Comparison of ENCODE assay signal across 10 mouse cellular contexts in the genomic region with DNA sequence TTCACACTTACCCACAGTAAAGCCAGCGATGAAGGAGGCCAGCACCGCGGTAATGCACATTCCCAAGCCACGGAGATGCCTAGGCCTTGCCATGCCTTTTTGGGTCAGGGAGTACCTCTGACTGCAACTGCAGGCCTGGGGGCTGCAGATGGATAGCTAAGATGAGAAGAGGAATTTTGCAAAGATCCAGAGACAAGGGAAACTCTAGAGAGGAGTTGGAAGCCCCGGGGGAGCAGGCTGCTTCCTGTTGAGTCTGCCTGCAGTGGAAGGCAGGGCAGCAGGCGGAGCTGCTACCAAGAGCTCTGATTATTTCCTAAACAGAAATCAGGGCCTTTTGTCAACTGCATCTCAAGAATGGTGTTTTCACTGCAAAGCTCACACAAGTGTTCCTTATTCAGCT. TPM values are rescaled to one million over a fixed set of nuclear protein-coding genes. Genes with fewer than 3 reads are reported as not detected.
DNase-seq lines count a peak whose midpoint lies in the region; ATAC-seq and TF ChIP-seq lines count a peak whose summit lies in the region.
"Had no signal": no experiment of that assay in that cellular context is flagged by ENCODE, and none has a peak within 500 bp of the region (broad histone marks: within the 10 kb centered on the region; RNA-seq: fewer than 3 reads in every experiment).

No protein-coding gene starts in this region.

- H3K4me2 ChIP-seq in intestine, embryonic 14.5 days (ENCODE audit: low read length) = peak overlapping the region; percentile 13; the same call in 1 of the 2 replicates
- no peak overlapping the region for H3K4me2 ChIP-seq in intestine, postnatal 0 days (replicated peaks; ENCODE audit: low read depth)
- peak overlapping the region; percentile 17; the same call in 1 of the 2 replicates for H3K4me2 ChIP-seq in midbrain, embryonic 16.5 days (ENCODE audit: low read length)

- no peak for TF ChIP-seq CTCF in intestine, postnatal 0 days (IDR thresholded peaks at IDR 0.05; ENCODE audit: low read depth)

- H3K9me3 ChIP-seq in intestine, embryonic 14.5 days (ENCODE audit: control insufficient read depth, low read length) = no peaks in the 10 kb centered on the region
- H3K9me3 ChIP-seq in intestine, postnatal 0 days (ENCODE audit: control insufficient read depth) = no peaks in the 10 kb centered on the region
- no peaks in the 10 kb centered on the region for H3K9me3 ChIP-seq in embryonic facial prominence, embryonic 10.5 days
- H3K9me3 ChIP-seq in midbrain, embryonic 16.5 days (replicated peaks; ENCODE audit: control insufficient read depth, low read length, poor library complexity, severe bottlenecking) = no peaks in the 10 kb centered on the region

- ATAC-seq in intestine, embryonic 14.5 days (replicated peaks; ENCODE audit: low FRiP score, low TSS enrichment, low read depth) = no peak
- no peak for ATAC-seq in intestine, postnatal 0 days
- no peak for ATAC-seq in midbrain, embryonic 16.5 days

- no peak overlapping the region for H3K4me3 ChIP-seq in intestine, embryonic 14.5 days (ENCODE audit: low read depth, low read length)
- H3K4me3 ChIP-seq in intestine, postnatal 0 days (ENCODE audit: low read depth, low read length) = no peak overlapping the region
- H3K4me3 ChIP-seq in embryonic facial prominence, embryonic 10.5 days = peak overlapping the region; percentile 38
- H3K4me3 ChIP-seq in midbrain, embryonic 16.5 days (ENCODE audit: low read depth, low read length) = no peak overlapping the region

- WGBS in intestine, embryonic 14.5 days = 22% methylated on average over 6 of the region's 6 CpGs
- WGBS in intestine, postnatal 0 days = 29% methylated on average over 6 of the region's 6 CpGs
- 26% methylated on average over 6 of the region's 6 CpGs for WGBS in embryonic facial prominence, embryonic 10.5 days
- WGBS in midbrain, embryonic 16.5 days = 32% methylated on average over 6 of the region's 6 CpGs

- H3K4me1 ChIP-seq in intestine, embryonic 14.5 days (replicated peaks; ENCODE audit: control insufficient read depth, insufficient read depth, low read length) = no peaks in the 10 kb centered on the region
- H3K4me1 ChIP-seq in intestine, postnatal 0 days (replicated peaks; ENCODE audit: control insufficient read depth, insufficient read depth, low read length) = no peaks in the 10 kb centered on the region
- peaks cover 8% of the 10 kb centered on the region for H3K4me1 ChIP-seq in embryonic facial prominence, embryonic 10.5 days
- no peaks in the 10 kb centered on the region for H3K4me1 ChIP-seq in midbrain, embryonic 16.5 days (ENCODE audit: control insufficient read depth, insufficient read depth, low read length)

- no peak overlapping the region for H3K9ac ChIP-seq in intestine, embryonic 14.5 days (ENCODE audit: low read length)
- H3K9ac ChIP-seq in intestine, postnatal 0 days (ENCODE audit: low read depth, low read length) = no peak overlapping the region
- H3K9ac ChIP-seq in midbrain, embryonic 16.5 days (ENCODE audit: low read depth, low read length) = no peak overlapping the region

- H3K27ac ChIP-seq in intestine, embryonic 14.5 days (ENCODE audit: low read depth) = no peak overlapping the region
- no peak overlapping the region for H3K27ac ChIP-seq in intestine, postnatal 0 days (ENCODE audit: low read depth, low read length)
- H3K27ac ChIP-seq in embryonic facial prominence, embryonic 10.5 days (replicated peaks) = peak overlapping the region; percentile 65
- H3K27ac ChIP-seq in midbrain, embryonic 16.5 days (ENCODE audit: low read length) = no peak overlapping the region

- no peaks in the 10 kb centered on the region for H3K36me3 ChIP-seq in intestine, embryonic 14.5 days (ENCODE audit: control insufficient read depth, insufficient read depth, low read length)
- no peaks in the 10 kb centered on the region for H3K36me3 ChIP-seq in intestine, postnatal 0 days (ENCODE audit: control insufficient read depth, insufficient read depth)
- no peaks in the 10 kb centered on the region for H3K36me3 ChIP-seq in embryonic facial prominence, embryonic 10.5 days (replicated peaks)
- no peaks in the 10 kb centered on the region for H3K36me3 ChIP-seq in midbrain, embryonic 16.5 days (ENCODE audit: control insufficient read depth, insufficient read depth, low read length)

- intact Hi-C loops in heart, postnatal 14 days (cut with DNase I) = no loop called here

- DNase-seq in intestine, embryonic 14.5 days (ENCODE audit: low spot score) = no peak
- peak; percentile 31 for DNase-seq in embryonic facial prominence, embryonic 10.5 days (ENCODE audit: low spot score)
- peak; percentile 34 to 47 for DNase-seq in heart, postnatal 14 days
- DNase-seq in thymus, postnatal 36 days = no peak
- DNase-seq in B cell, adult 2 months = no peak
- DNase-seq in right cerebral cortex, postnatal 25 days = no peak

- H3K27me3 ChIP-seq in intestine, embryonic 14.5 days (replicated peaks; ENCODE audit: control insufficient read depth, insufficient read depth, low read length) = no peaks in the 10 kb centered on the region
- H3K27me3 ChIP-seq in intestine, postnatal 0 days (replicated peaks; ENCODE audit: control insufficient read depth, insufficient read depth, low read length) = no peaks in the 10 kb centered on the region
- no peaks in the 10 kb centered on the region for H3K27me3 ChIP-seq in embryonic facial prominence, embryonic 10.5 days (replicated peaks; ENCODE audit: low read depth, poor library complexity, severe bottlenecking)
- no peaks in the 10 kb centered on the region for H3K27me3 ChIP-seq in midbrain, embryonic 16.5 days (ENCODE audit: control insufficient read depth, insufficient read depth, low read depth, low read length)
- H3K27me3 ChIP-seq: CH12.LX had no signal

RNA-seq across cellular contexts. Expression of a gene that starts 17.0 kb away (rescaled TPM):
- polyA plus RNA-seq in intestine, embryonic 14.5 days (2014; fragmentation: Nextera tagmentation; extraction: Ambion mirVana) = 4.3 TPM in 2 replicates
- 1.1 TPM in 2 replicates for polyA plus RNA-seq in intestine, postnatal 0 days (2015; fragmentation: Nextera tagmentation; extraction: Ambion mirVana)
- polyA plus RNA-seq in embryonic facial prominence, embryonic 10.5 days (2016; fragmentation: Nextera tagmentation; extraction: Ambion mirVana) = 1.5 and 1.6 TPM in 2 replicates
- total RNA-seq in heart, postnatal 14 days (2021) = 10 to 100 TPM; 14.9 to 15.3 TPM
- 2.0 and 2.4 TPM in 2 replicates for polyA plus RNA-seq in midbrain, embryonic 16.5 days (2015; fragmentation: Nextera tagmentation; extraction: Ambion mirVana)

RNA-seq across cellular contexts. Expression of a gene that starts 18.4 kb away (rescaled TPM):
- not detected in 2 replicates for polyA plus RNA-seq in intestine, embryonic 14.5 days (2014; fragmentation: Nextera tagmentation; extraction: Ambion mirVana)
- polyA plus RNA-seq in intestine, postnatal 0 days (2015; fragmentation: Nextera tagmentation; extraction: Ambion mirVana) = not detected in 2 replicates
- not detected in 2 replicates for polyA plus RNA-seq in embryonic facial prominence, embryonic 10.5 days (2016; fragmentation: Nextera tagmentation; extraction: Ambion mirVana)
- total RNA-seq in heart, postnatal 14 days (2021) = not detected
- polyA plus RNA-seq in midbrain, embryonic 16.5 days (2015; fragmentation: Nextera tagmentation; extraction: Ambion mirVana) = not detected in 2 replicates
- total RNA-seq: CH12.LX; liver, adult 2 months had no signal
- polyA plus RNA-seq: liver, adult 2 months had no signal

RNA-seq across cellular contexts. Expression of a gene that starts 44.7 kb away (rescaled TPM):
- not detected in 2 replicates for polyA plus RNA-seq in intestine, embryonic 14.5 days (2014; fragmentation: Nextera tagmentation; extraction: Ambion mirVana)
- not detected in 2 replicates for polyA plus RNA-seq in intestine, postnatal 0 days (2015; fragmentation: Nextera tagmentation; extraction: Ambion mirVana)
- not detected in 2 replicates for polyA plus RNA-seq in embryonic facial prominence, embryonic 10.5 days (2016; fragmentation: Nextera tagmentation; extraction: Ambion mirVana)
- total RNA-seq in heart, postnatal 14 days (2021) = not detected
- 0.09 and 0.20 TPM in 2 replicates for polyA plus RNA-seq in midbrain, embryonic 16.5 days (2015; fragmentation: Nextera tagmentation; extraction: Ambion mirVana)
- total RNA-seq: CH12.LX; liver, adult 2 months had no signal
- polyA plus RNA-seq: liver, adult 2 months had no signal

Comparison
In these comparisons a context has a peak if more than half of its experiments do, and no peak if none do; other contexts are left out.
1. DNase-seq: peak in embryonic facial prominence, embryonic 10.5 days (single experiment) and heart, postnatal 14 days (2 of 2); none in intestine, embryonic 14.5 days (single experiment), thymus, postnatal 36 days (0 of 2), B cell, adult 2 months (0 of 2) and right cerebral cortex, postnatal 25 days (single experiment).